8 mouse cellular contexts compared by ENCODE assay signal in genomic region chr2:167932727-167933231, GRCm38 (mm10). TPM values are rescaled to one million over a fixed set of nuclear protein-coding genes. Genes with fewer than 3 reads are reported as not detected.
A peak's percentile ranks its signal among the peaks of the same experiment; 100 is the strongest.
DNase-seq lines count a peak whose midpoint lies in the region; ATAC-seq and TF ChIP-seq lines count a peak whose summit lies in the region.

No protein-coding gene starts in this region.

- H3K27me3 ChIP-seq in C2C12 (ENCODE audit: control insufficient read depth, insufficient read depth, insufficient read length) (no peaks in the 10 kb centered on the region), myocyte (ENCODE audit: control insufficient read depth, insufficient read depth, insufficient read length) (no peaks in the 10 kb centered on the region)
- no peaks in the 10 kb centered on the region for H3K27me3 ChIP-seq in embryonic facial prominence, embryonic 11.5 days (ENCODE audit: control insufficient read depth, insufficient read depth, low read length)
- H3K27me3 ChIP-seq in limb, embryonic 10.5 days (ENCODE audit: low read depth, poor library complexity, severe bottlenecking): no peaks in the 10 kb centered on the region

- DNase-seq in cerebellum, adult 9-10 months: peak; percentile 48
- no peak for DNase-seq in cerebellum, postnatal 14 days
- no peak for DNase-seq in embryonic facial prominence, embryonic 11.5 days (ENCODE audit: low spot score)
- peak; percentile 49 for DNase-seq in limb, embryonic 10.5 days (ENCODE audit: low spot score)
- DNase-seq in layer of hippocampus, adult 18-20 months (ENCODE audit: low spot score in 2 of 2): no peak
- DNase-seq in urinary bladder, postnatal 36 days (ENCODE audit: low spot score in 2 of 2): no peak

- ATAC-seq in embryonic facial prominence, embryonic 11.5 days (replicated peaks; ENCODE audit: insufficient number of reproducible peaks, low FRiP score, low TSS enrichment, low read depth): peak; percentile 70

- H3K9me3 ChIP-seq in embryonic facial prominence, embryonic 11.5 days (replicated peaks; ENCODE audit: control insufficient read depth, low read length): no peaks in the 10 kb centered on the region
- H3K9me3 ChIP-seq in limb, embryonic 10.5 days (replicated peaks): no peaks in the 10 kb centered on the region

- H3K79me2 ChIP-seq in C2C12 (ENCODE audit: control insufficient read depth, insufficient read depth): peaks cover 55% of the 10 kb centered on the region
- peaks cover 53% of the 10 kb centered on the region for H3K79me2 ChIP-seq in myocyte (ENCODE audit: control insufficient read depth, insufficient read depth)

- H3K36me3 ChIP-seq in C2C12 (ENCODE audit: control insufficient read depth, insufficient read depth) (no peaks in the 10 kb centered on the region), myocyte (ENCODE audit: control insufficient read depth, insufficient read depth) (no peaks in the 10 kb centered on the region)
- no peaks in the 10 kb centered on the region for H3K36me3 ChIP-seq in embryonic facial prominence, embryonic 11.5 days (replicated peaks; ENCODE audit: control insufficient read depth, insufficient read depth, low read depth, low read length)
- peaks cover 3% of the 10 kb centered on the region; the same call in 1 of the 2 replicates for H3K36me3 ChIP-seq in limb, embryonic 10.5 days

- peaks cover 50% of the 10 kb centered on the region for H3K79me3 ChIP-seq in C2C12 (ENCODE audit: low read depth)

- TF ChIP-seq POLR2A in myocyte (IDR thresholded peaks at IDR 0.05; ENCODE audit: insufficient read length, low read depth): no peak

- no peak overlapping the region for H3K27ac ChIP-seq in embryonic facial prominence, embryonic 11.5 days (replicated peaks; ENCODE audit: low read depth, low read length)
- H3K27ac ChIP-seq in limb, embryonic 10.5 days: peak overlapping the region; percentile 94

- peak overlapping the region; percentile 85 for H3K4me2 ChIP-seq in embryonic facial prominence, embryonic 11.5 days (ENCODE audit: low read depth, low read length)
- peak overlapping the region; percentile 98 for H3K4me2 ChIP-seq in myocyte (ENCODE audit: low read depth)

- peak overlapping the region; percentile 83 for H3ac ChIP-seq in C2C12 (ENCODE audit: control insufficient read depth, insufficient read length, low read depth)
- peak overlapping the region; percentile 75 for H3ac ChIP-seq in myocyte (ENCODE audit: control insufficient read depth, insufficient read length)

- H3K4me1 ChIP-seq in embryonic facial prominence, embryonic 11.5 days (ENCODE audit: control insufficient read depth, insufficient read depth, low read length): no peaks in the 10 kb centered on the region
- peaks cover 26% of the 10 kb centered on the region for H3K4me1 ChIP-seq in limb, embryonic 10.5 days

- peak overlapping the region; percentile 85 for H3K9ac ChIP-seq in embryonic facial prominence, embryonic 11.5 days (replicated peaks; ENCODE audit: low read length)

- WGBS in embryonic facial prominence, embryonic 11.5 days: under 1% methylated on average over 18 of the region's 18 CpGs
- 2% methylated on average over 18 of the region's 18 CpGs for WGBS in limb, embryonic 10.5 days

- H3K4me3 ChIP-seq in C2C12 (ENCODE audit: insufficient read depth, poor library complexity, severe bottlenecking) (peak overlapping the region; percentile 93), myocyte (peak overlapping the region; percentile 81)
- H3K4me3 ChIP-seq in embryonic facial prominence, embryonic 11.5 days (ENCODE audit: low read depth, low read length): peak overlapping the region; percentile 91
- H3K4me3 ChIP-seq in limb, embryonic 10.5 days: peak overlapping the region; percentile 79

- no peak for TF ChIP-seq CTCF in C2C12 (IDR thresholded peaks at IDR 0.05; ENCODE audit: control insufficient read depth, insufficient read depth, insufficient read length)

TF ChIP-seq in C2C12, 6 proteins besides CTCF, POLR2A, EP300 and RAD21:
- TF ChIP-seq MYOD1 (IDR thresholded peaks at IDR 0.05; ENCODE audit: control insufficient read depth, insufficient read length, low read depth) (no peak), CEBPB (IDR thresholded peaks at IDR 0.05; ENCODE audit: low read depth) (no peak), MAX (IDR thresholded peaks at IDR 0.05) (no peak), MYOG (IDR thresholded peaks at IDR 0.05; ENCODE audit: control insufficient read depth, extremely low read depth, insufficient read length) (no peak), FOSL1 (IDR thresholded peaks at IDR 0.05; ENCODE audit: insufficient read depth, low read length, poor library complexity, severe bottlenecking) (no peak), USF1 (IDR thresholded peaks at IDR 0.05; ENCODE audit: low read depth) (no peak)

TF ChIP-seq in myocyte, 11 proteins besides CTCF, POLR2A, EP300 and RAD21:
- TF ChIP-seq E2F4 (IDR thresholded peaks at IDR 0.05; ENCODE audit: insufficient read depth) (no peak), MAX (IDR thresholded peaks at IDR 0.05; ENCODE audit: low read depth) (no peak), SRF (IDR thresholded peaks at IDR 0.05; ENCODE audit: control insufficient read depth, insufficient read length, low read depth) (no peak), TCF12 (IDR thresholded peaks at IDR 0.05; ENCODE audit: insufficient read depth, poor library complexity, severe bottlenecking) (no peak), CEBPB (IDR thresholded peaks at IDR 0.05; ENCODE audit: insufficient read depth, poor library complexity, severe bottlenecking) (no peak), TCF3 (IDR thresholded peaks at IDR 0.05; ENCODE audit: insufficient read length, low read depth) (no peak), USF1 (IDR thresholded peaks at IDR 0.05; ENCODE audit: low read depth) (no peak)

RNA-seq across cellular contexts. Expression of gene Ptpn1, which starts 0.9 kb away (rescaled TPM):
- polyA plus RNA-seq in C2C12 (2012; fragmentation: generic; extraction: Trizol): 64.6 TPM
- polyA plus RNA-seq in embryonic facial prominence, embryonic 11.5 days (2014; fragmentation: Nextera tagmentation; extraction: Ambion mirVana): 56.6 and 60.4 TPM in 2 replicates
- polyA plus RNA-seq in limb, embryonic 10.5 days (2016; fragmentation: Nextera tagmentation; extraction: Ambion mirVana): 56.4 and 62.2 TPM in 2 replicates
- polyA plus RNA-seq in myocyte (2012; fragmentation: generic; extraction: Trizol): 45.0 TPM
- 10 to 100 TPM; 64.8 to 68.8 TPM for total RNA-seq in layer of hippocampus, adult 18-20 months (2021)

Comparison
In these comparisons a context has a peak if more than half of its experiments do, and no peak if none do; other contexts are left out.
1. DNase-seq: peak in cerebellum, adult 9-10 months (single experiment) and limb, embryonic 10.5 days (single experiment); none in cerebellum, postnatal 14 days (0 of 2), embryonic facial prominence, embryonic 11.5 days (single experiment), layer of hippocampus, adult 18-20 months (0 of 2) and urinary bladder, postnatal 36 days (0 of 2).
2. Peak in every context shown above with its lines, with median percentiles within 50 percentile points of each other: H3K4me3 ChIP-seq.